Mouse (Mus musculus) lung, postnatal 0 days (tissue): ENCODE data around the gene Lgals3.

ENCODE experiments used
- CTCF ChIP-seq: IDR thresholded peaks from 2 replicates; pipeline ENCODE4 v1.5.1; 2016; ENCODE audit warnings: antibody characterized with exemption, mild to moderate bottlenecking
- EP300 ChIP-seq: IDR thresholded peaks from 2 replicates; pipeline ENCODE4 v1.6.1; 2016; ENCODE audit warnings: antibody characterized with exemption, mild to moderate bottlenecking, control low read depth

DNA sequence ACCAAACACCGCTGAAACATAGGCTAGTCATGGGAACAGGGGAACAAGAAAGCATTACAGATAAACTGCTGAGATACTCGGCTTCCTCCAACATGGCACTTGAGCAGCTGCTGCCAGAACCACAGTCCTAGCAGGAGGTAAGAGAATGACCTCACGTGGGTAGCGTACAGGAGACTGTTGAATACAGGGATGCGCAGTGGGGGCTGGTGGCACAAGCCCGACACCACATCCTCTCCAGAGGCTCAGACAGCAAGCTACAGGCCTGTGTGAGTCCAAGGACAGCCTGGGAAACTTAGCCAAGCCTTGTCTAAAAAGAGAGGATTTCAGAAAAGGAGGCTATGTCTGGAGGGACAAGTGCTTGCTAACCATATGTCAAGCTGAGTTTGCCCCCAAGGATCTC, 27.5 kb downstream of the Lgals3 start:
- no peak for TF ChIP-seq CTCF
- no peak for TF ChIP-seq EP300
